Mouse (Mus musculus): ENCODE data around the gene Dgkb.

Dgkb gene

DNA sequence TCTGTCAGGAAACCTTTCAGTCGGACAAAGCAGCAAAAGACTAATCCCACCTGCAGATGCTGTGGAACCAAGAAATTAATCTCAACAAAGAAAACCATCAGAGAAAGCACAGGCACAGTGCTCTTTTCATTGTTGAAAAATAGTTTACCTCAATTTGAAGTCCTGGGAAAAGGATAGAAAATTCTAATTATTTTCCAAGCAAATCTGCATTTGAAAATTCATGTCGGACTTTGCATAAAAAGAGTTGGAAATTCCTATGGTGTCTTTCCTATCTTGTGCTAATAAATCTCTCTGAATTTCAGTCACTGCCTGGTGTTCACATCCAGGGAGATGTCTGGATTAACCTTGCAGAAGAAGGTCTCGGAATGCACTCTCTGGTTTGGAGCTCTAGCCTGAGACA lies at the start of gene Dgkb:
TSS of gene Dgkb (plus strand) at position 301 of the 400 bp plus-strand sequence.
- DNase-seq: no peak

DNA sequence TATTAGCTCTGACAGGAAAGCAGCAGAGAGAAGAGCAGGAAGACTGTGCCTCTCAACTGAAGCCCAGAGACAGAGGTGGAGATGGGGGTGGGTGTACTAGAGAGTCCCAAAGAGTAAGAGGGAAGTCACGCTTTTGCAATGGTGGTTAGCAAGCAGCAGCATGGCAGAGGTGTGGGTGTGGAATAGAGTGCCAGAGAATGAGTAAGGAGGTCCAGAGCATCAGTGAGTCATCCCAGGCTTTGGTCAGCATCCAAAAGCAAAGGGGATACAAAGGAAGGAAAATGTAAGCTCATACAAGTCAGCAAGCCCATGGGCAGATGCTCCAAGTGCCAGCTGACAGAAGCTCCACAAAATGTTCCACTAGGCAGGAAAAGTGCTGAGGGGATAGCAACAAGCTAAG lies 47.7 kb upstream of the Dgkb start:
- DNase-seq: no peak

DNA sequence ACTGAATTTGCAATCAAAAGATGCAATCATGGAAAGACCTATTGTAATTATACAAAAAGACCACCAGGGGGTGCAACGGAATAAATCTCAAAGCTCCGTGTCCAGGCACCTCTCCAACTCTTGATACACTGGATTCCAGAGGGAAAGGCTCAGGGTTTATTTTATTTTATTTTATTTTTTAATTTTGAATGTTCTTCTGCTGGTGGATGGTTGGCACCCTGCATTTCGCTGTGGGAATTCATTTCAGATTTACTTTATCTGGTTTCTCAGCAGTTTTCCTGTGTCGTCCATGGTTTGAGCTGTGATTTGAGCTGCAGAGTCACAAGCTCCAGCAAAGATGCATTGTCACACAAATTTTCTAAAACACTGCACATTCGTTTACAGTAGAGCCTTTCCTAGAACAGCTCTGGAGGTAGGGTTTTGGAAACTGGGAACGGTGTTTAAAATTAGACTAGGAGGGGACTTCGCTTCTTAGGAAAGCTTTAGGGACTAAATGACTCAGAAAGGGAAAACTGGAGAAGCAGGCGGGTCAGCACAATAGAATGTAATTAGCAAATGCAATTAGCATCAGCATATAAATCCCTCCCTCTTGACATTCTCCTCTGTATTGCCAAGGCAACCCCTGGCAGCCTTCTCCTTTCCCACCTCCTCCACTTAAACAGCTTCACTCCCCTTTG lies 43.7 kb upstream of the Dgkb start:
- peak; percentile 41 for DNase-seq

DNA sequence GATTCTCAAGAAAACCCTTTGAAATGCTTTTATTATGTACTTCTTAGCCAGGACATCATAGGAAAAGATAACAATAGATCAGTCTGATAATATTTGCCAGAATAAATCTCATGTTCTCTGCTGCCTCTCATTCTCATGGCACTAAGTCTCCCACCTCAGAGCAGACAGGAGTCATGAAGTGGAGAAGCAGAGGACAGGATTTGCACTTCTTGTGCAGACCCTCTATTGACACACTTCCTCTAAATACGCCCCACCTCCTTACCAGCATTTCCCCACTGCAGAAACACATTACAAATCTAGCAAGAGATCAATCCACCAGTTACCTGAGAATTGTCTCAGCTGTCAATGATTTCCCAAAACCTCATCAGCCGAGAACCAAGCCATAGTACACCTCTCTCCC lies 42.9 kb upstream of the Dgkb start:
- no peak for DNase-seq

DNA sequence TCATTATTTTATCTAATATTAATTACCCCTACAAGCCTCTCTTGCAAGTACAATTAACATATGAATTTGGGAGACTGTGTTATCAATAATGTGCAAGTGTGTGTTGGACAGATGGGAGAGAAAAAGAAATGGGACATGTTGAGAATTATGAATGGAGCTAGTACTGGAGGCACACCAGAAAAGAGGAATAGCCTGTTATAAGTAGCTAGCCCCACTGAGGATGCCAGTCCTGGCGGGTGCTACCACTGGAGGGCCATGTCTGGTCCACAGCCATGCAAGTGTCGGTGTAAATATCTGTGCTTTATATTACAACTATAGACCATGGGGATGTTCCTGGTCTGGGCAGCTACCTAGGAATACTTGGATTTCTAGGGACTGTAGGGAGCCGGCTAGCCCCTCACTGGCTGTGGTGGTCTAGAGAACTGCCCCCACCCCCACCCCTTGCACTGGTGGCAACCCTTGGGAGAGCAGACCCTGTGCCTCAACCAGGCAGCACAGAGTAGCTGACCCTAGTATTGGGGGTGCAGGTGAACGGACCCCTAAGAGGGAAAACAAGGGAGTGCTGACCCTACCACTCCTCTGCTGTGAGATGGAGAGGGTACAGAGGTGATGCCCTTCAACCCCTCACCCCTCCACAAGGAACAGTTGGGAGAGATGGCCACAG lies 21.1 kb upstream of the Dgkb start:
- no peak for DNase-seq

DNA sequence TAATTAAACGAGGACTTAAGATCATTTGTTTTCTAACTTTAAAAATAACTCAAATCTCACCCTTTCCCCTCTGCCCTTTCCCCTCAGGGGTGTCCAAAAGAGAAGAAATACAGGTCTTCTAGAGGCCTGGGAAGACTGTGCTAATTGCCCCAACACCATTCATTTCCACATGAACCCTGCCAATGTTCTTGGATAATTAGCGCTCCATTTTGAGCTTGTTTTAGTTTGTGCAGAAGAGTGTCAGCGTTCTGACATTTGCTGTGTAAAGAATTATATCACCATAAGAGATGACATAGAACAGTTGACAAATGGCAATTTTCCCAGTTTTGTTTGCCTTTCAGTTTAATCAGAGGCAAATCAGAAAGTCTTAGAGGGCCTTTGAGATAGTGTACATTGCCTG lies 3.4 kb upstream of the Dgkb start:
- DNase-seq: no peak

DNA sequence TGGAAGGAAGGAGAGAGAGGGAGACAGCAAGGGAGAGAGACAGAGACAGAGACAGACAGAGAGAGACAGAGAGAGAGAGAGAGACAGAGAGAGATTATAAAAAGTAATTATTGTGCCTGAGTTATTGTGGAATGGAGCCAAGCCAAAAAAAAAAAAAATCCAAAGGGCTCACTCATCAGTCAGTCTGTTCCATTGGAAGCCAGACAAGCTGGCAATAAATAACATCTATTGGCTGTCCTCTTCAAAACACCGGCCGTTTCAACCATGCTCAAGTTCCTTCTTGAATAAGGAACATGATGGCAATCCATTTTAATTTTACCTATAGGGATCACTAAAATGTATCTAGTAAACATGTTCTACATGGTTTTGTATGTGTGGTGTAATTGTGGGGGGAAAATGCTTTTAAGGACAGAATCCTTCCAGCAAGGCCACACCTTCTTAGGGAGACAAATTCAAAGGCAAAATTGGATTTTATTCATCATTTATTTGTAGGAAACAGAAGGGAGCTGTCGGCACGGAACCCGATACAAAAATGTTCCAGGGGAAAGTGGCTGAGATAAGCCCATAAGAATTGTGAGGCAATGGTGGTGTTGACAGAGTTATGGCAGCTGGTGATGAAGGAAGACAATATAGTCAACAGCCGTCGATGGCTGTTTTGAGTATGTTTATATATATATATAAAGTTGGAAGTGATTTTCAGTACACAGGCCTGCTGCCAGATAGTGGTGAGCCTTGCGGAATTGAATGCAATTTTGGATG lies 3.7 kb downstream of the Dgkb start:
- peak; percentile 62 for DNase-seq

DNA sequence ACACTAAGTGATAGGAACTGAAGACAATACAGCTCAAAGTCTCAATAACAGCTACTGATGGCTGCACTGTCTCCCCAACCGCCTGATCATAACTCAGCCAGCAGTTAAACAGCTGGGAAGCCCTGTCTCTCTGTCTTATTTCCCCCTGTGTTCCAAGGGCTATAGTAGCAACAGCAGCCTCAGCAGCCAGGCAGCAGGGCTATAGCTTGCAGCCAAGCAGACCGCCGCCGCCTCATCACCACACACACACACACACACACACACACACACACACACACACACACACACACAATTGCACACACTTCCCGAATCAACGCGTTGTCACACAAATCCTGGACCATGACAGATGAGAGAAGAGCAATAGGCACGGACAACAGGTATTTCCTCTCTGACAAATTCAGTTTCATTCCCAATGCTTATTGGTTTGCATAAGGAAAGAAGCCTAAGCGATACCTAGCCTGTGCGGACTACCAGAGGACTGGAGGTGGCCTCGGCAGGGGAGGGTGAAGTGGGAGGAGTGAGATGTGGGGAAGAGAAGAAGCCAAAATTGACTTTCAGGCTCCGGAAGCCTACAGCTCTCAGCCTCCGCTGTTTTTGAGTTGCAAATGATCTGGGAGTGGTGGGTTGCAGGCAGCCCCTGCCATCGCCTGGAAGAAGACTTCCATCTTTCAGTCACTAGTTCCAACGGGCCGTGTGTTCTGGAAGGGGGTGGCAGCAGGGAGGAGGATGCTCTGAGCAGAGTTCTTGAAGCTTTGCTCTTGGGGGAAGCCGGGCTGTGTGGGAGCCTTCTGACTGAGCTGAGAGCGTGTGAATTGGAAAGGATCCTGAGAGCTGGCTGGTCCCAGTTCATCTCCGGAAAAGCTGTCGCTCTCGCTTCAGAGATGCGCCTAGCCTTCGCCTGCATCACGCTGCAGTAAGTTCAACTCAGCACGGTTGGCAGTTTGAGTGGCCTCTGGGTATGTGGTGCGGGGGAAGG lies 62.8 kb downstream of the Dgkb start:
- peak; percentile 14 for DNase-seq

DNA sequence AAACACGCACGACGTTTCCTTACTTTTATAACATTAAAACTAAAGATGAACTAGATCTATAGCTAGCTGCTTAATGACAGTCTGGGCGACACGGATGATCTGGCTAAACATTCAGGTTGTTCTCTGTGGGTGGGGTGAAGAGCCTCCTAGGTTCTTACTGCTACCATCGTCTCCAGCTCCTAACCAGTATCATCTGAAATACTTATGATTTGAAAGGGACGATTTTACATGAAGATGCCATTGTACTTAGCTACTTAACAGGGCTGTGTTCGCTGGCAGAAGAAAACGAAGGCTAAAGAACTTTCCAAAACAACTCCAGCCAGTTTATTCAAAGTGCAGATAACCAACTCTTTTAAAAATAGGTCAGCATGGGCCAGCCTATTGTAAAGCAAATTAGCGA lies 63.9 kb downstream of the Dgkb start:
- no peak for DNase-seq

DNA sequence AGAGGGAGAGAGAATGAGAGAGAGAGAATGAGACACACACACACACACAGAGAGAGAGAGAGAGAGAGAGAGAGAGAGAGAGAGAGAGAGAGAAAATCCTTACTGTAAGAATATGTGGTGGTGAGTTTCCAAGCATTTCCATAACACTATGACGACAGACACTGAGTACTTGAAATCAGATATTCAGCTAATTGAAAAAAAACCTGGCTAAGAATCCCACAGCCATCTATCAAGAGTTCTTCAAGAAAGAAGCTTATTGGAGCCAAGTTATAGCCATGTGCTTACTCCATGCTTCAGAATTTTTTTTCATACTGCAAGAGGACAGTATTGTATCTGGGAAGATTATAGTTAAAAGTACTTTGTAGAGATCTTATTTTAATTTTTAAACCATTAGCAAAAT lies 65.3 kb downstream of the Dgkb start:
- no peak for DNase-seq

DNA sequence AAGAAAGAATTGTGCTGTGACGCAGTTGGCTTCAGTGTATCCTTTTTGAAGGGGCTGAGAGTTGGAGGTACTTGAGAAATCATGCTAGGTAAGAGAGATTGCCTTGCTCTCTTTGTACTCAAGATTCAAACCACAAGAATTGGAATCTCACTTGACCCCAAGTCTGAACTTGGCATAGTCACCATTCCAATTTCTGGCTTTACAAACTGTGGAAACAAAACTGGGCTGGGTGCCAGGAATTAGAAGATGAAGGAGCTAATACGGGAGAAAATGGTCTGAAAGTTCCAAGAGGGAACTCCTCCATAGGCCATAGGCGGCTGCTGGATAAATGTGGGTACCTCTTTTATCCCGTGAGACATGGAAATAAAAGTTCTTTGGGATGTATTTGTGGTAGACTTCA lies 66.3 kb downstream of the Dgkb start:
- DNase-seq: peak; percentile 4

DNA sequence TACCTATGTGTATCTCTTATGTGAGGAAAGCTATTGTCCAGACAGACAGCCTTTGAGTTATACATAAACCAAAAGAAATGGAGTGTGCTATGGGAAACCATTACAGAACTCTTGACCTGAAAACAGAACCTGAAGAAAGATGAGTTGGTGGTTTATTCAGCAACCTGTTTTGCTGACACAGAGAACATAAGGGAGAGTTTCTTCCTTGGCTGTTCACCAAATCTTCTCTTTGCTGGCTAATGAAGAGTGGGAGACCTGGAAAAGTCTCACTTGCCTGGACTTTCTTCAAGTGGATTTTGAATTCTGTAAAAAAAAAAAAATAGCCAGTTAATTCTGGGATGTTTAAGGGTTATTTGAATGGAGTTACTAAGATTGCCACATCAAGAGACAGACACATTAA lies 71.1 kb downstream of the Dgkb start:
- DNase-seq: no peak

DNA sequence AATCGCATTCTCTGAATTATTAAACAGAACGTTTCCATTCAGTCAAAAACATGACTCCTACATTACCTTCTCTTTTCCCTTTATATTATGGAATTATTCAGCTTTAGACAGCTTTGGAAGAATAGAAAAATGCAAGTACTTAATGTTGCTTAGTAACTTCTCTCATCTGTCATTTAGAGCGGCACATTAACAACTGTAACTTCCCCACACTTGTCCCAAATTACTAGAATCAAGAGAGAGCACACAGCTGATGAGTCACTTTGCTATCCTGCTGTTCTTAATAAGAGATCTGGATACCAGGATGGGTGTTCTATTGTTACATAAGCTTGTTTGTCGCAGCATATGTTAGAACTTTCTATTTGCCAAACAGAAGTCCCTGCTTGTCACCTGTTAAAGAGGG lies 71.9 kb downstream of the Dgkb start:
- no peak for DNase-seq

DNA sequence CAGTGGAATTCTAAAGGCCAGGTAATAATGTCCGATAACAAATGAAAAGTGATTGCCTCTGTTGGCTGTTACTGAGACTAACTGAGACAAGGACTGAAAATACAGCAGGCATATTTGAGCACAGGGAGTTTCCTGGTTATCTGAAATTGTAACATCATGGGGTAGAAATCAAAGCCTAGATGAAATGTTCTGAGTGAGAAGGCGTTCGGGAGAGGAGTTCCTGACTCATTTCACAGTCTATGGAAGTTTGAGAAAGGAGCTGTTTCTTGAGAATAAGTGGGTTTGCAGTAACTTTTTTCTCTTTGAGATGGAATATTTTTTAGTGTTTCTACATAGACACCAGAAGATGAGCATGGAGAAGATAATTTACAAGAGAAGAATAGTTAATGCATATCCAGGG lies 73.8 kb downstream of the Dgkb start:
- DNase-seq: no peak

DNA sequence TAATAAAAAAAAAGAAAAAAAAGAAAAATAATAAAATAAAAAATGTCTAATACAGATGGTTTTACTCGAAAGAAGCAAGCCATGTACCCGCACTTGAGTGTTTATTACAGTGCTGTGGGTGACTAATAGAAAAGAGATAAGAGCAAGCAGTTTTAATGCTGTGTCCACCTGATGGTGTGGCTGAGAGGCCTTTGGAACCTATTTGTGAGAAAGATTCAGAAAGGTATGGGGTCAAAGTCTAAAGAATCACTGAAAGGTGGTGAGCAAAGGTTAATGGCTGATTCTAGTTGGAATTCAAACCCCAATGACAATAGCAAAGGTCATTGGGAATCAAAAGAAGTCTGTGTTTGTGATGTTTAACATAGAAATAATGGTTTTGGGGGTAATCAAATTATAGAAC lies 124.6 kb downstream of the Dgkb start:
- DNase-seq: no peak

DNA sequence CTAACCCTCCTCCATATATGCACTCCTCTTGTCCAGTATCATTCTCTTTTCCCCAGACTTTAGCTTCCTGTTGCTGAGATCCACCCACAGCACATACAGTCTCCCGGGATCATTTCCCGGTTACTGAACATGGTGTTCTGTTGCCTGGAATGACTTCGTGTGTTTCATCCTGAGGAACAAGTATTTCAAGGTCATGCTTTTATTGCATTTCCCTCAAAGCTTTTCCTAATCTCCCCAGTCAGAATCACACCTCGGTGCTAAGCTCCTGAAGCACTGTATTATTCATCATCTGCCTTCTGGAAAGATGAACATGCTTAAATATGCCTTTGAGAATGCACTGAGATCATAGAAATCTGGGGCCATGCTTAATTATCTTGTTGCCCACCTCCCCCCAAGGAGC lies 138.7 kb downstream of the Dgkb start:
- no peak for DNase-seq

DNA sequence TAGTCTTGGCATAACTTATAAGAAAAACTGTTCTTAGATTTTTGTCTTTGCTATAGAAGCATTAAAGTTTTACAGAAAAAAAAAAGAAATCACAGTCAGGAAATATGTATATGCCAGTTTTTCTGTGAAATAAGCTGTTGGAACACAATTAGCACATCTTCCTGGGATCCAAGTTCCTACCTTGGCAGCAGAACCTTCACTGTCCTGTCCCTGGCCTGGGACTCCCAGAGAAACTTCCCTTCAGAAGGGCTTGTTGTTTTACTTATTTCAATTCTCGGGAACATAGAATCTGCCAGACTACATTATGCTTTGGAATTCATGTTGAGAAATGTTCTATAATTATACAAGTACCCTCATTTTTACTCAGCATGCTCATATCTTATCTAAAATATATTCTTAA lies 154.0 kb downstream of the Dgkb start:
- DNase-seq: no peak

DNA sequence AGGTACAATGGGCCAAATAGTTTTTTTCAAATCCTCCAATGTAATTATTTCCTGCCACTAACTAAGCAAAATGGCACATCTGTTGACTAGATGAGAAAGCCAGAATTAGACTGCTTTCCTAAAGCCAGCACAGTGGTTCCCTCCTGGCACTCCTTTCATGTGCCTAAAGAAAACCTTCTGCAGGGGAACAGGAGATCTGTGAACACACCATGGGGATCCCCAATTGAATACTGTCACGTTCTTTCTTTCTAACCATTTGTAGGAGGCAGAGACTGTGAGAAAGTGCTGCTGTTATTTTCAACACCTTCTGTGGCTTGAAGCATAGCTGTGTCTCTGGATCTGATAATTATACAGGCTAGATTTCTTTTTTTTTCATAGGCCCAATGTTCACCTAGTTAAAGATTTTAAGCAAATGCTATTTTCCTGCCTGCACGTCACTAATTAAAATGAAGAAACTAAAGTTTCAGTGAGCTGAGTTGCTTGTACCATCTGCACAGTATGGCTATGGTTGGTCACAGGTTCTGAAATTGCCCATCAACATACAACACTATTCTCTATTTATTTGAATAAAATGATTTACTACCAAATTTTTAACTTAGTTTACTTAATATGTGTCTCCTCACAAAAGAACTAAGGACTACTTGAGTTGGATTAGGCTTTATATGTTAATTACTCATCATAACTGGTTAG lies 161.1 kb downstream of the Dgkb start:
- no peak for DNase-seq

DNA sequence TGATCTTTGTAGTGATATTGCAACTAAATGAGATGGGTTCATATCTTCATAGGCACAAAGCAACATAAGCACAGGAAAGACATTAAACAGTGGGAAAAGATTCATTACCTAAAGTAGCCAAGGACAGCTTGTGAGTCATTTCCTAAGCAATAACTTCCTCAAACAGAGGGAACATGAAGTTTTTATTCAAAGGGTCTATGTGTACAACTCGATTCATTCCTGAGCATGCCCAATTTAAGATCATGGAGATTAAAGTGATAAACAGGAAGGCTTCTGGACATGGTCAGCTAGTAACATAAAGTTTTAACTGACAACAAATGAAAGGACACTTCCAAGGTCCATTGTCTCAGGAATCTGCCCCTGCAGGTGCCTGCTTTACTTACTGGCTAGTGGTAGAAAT lies 167.8 kb downstream of the Dgkb start:
- DNase-seq: no peak

DNA sequence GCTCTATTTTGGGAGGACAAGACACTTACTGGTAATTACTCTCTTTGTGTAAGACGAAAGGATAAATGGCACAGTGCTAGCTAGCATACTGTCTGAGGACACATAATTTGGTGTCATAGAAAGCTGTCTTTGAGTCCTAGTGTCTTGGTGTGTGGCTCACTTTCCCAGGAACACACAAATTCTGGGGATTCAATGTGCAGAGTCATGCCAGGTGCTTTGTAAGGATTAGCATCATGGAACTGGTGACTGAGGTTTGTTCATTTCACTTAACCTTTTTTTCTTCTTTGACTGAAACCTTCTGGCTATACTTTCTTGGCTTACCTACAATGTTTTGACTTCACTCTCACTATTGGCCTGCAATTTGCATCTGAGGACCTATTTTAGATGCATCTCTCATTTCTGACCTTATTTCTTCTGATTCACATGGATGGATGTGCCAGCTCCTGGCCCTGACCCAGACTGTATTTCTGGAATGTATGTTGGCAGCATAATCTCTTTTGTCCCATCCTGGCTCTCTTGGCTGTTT lies 170.6 kb downstream of the Dgkb start:
- no peak for DNase-seq

DNA sequence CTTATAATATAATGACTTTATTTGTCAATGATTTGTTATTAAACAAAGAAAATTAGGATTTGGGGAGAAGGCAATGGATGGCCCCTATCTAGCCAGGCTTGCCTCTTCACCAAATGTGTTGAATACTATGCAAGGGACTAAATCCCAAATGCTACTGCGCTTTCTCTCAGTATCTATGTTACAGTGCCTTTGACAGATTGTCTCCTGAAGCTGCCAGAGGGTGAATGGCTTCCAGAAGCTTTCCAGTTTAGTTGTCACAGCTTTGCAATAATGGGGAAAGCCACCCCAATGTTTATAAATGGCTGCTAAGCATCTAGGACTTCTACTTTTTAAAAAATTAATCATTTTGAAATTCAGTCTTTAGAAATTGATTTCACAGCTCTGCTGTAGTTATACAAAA lies 175.7 kb downstream of the Dgkb start:
- DNase-seq: no peak

DNA sequence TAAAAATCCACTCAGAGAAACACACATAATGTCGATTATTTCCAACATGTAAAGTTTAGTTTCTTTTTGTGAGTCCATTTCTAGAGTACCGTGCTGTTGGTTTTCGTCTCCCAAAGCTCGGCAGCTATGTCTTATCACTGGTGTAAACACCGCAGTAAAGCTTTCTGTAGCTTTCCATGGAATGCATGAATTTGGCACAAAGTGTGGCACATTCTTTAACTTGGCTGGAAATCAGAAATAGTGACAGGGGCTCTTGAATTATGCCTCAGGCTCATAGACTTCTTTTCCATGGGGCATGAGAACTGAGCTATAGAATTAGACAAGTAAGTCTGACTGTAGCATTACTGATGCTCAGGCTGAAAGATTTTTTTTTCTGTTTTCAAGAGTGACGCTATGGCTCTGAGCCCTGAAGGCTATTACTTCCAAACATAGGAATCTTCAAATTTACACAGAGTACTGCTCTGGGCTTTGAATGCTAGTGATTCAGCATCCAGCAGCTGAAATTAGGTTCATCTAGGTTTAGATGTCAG lies 179.0 kb downstream of the Dgkb start:
- no peak for DNase-seq
